Mouse (Mus musculus) heart, postnatal 0 days (tissue): Measurements from ENCODE around the gene Phb2.

ENCODE experiments used
- CTCF ChIP-seq: IDR thresholded peaks from 2 replicates; pipeline ENCODE4 v1.5.1; 2016; ENCODE audit warnings: antibody characterized with exemption, control low read depth, low read depth
- EP300 ChIP-seq: IDR thresholded peaks from 2 replicates; pipeline ENCODE4 v1.6.1; 2016; ENCODE audit warnings: antibody characterized with exemption, low read depth

GRCm38 (mm10) chr6:124699366-124699765, 12.8 kb upstream of the Phb2 start:
- TF ChIP-seq EP300: no peak
- no peak for TF ChIP-seq CTCF
